Mouse (Mus musculus) CH12F3 (cell line): ENCODE data around the gene Pomt1.

Experiments used
- in situ Hi-C: fragments of 300-500 bp; cut with MboI; formaldehyde crosslinking; loops from 2 replicates; pipeline ENCODE4 v1.14.3; 2020; ENCODE audit warnings: low sequenced_read_pairs

Gene Pomt1

DNA sequence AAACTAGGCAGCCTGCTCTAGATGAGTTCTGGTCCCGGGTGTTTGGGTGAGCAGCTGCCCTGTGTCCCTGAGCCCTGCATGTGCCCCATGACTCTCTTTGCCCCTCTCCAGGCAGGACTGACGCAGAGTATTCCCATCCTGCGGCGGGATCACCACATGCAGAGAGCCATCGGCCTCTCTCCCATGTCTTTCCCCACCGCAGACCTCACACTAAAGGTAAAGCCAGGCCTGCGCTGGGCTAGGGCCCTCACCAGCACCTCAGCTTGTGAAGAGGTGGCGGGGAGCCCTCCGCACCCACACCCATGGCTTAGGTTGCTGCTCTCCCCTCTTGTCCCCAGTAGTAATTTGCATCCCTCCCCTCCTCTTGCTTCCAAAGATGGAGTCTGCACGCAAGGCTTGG is 15.4 kb upstream of the Pomt1 start:
- in situ Hi-C loops, result no loop called here

DNA sequence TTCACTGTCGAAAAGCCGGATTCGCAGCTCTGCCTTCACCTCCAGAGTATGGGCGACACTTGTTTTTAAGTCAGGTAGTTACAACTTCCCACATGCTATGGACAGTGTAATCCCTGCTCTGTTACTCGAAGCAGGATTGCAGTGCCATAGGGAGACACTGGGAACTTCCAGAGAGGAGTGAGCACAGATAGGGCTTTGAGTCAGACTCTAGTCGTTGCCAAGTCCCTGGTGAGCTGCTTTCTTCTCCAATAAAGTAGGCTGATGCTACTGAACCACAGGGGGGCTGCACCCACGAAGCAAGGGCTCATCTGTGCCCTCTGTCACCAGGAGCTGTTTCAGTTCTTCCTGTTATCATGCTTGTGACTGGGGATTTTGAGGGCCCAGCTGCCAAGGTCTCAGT is 14.8 kb upstream of the Pomt1 start:
- in situ Hi-C loops, result no loop called here

DNA sequence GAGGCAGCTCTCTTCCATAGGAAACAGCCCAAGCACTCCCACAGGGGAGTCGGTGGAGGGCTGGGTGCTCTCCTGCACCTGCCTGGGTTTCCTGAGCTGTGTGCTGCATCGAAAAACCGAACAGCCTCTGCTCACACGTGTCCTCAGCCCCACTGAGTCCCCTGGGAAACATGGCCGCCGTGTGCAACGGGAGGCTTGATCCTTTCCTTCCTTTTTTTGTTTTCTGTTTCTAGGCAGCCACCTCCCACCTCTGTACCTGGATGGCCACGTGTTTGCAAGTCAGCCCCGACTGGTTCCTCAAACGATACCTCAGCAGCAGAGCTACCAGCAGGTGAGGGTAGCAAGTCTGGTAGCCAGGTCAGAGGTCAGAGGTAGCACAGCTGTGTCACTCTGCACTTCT is 14.3 kb upstream of the Pomt1 start:
- in situ Hi-C loops, result no loop called here

DNA sequence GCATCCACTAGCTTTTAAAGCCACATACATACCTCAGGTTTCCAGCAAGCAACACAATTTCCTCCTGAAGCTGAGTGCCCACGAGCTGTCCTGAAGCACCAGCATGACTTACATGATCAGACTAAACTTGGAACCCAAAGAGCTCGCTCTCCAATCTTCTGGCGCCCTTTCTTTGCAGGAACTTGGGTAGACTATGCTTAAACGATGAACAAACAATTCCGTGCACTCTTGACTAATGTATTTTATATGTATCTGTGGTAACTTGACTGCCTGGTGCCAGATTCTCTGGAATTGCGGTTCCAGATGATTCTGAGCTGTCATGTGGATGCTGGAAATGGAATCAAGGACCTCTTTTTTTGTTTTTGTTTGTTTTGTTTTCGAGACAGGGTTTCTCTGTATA is 957 bp upstream of the Pomt1 start:
- in situ Hi-C loops, result no loop called here

DNA sequence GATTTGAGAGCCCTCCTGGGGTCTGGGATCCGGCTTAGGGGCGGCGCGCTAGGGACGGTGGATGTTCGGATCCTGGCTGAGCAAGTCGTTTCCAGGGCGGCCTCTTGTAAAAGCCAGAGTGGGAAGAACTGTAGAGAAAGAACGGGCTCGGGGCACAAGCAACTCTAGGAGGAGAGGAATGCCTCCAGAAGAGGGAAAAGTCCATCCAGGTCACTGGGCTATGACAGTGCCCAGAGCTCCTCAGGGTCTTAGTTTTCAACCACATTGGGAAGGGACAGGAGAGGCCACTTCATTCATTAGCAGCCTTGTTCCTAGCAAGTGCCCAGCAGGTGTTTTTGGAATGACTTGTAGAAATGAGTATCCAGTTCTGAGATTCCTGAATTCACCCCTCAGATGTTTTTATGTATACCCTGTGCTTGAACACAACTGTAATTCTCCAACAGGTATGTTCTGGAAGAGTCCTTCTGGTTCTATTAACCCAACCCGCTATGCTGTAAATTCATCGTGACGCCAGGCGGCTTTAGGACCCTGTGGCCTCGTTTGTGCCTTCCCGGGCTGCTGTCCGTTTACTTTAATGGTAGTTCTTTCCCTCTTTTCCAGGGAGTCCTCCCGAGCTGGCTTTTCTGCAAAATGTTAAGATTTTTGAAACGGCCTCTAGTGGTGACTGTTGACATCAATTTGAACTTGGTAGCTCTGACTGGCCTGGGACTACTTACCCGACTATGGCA is 534 bp downstream of the Pomt1 start:
- in situ Hi-C loops, result no loop called here

DNA sequence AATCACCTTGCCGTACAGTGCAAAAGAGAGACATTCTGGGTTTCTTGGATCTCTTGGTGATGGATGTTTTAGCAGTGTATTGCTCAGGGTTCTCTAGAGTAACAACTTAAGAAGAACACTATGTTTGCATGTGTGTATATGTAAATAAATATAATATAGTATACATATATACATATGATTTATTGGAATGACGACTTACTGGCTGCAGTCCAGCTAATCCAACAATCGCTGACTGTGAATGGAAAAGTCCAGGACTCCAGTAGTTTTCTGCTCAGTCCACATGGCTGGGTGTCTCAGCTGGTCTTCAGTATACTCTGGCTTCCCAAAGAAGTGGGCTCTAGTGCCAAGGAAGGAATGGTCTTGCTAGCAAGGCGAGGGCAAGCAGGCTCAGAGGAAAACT is 1.2 kb downstream of the Pomt1 start:
- in situ Hi-C loops, result no loop called here

DNA sequence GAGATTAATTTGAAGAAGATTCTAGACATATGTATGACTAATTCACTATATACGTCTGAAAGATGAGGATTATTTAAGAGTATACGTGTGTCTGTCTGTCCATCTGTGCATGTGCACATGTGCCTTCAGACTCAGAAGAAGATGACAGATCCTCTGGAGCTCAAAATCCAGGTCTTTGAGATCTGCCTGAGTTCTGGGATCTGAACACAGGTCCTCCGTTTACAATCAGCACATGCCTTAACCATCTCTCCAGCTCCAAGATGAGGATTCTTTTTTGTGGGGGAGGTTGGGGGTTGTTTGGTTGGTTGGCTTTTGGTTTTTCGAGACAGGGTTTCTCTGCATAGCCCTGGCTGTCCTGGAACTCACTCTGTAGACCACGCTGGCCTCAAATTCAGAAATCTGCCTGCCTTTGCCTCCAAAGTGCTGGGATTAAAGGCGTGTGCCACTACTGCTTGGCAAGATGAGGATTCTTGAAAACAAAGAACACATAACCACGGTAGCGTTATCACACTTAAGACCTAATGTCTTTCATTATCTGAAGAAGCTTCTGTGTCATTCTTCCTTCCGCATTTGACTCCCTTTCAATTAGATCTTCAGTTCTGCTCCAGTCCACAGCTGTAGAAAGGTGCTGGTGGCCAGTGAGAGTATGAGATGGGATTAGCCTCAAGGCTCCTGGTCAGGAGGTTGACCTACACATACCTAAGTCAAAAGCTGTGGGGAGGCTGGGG is 2.5 kb downstream of the Pomt1 start:
- in situ Hi-C loops, result no loop called here

DNA sequence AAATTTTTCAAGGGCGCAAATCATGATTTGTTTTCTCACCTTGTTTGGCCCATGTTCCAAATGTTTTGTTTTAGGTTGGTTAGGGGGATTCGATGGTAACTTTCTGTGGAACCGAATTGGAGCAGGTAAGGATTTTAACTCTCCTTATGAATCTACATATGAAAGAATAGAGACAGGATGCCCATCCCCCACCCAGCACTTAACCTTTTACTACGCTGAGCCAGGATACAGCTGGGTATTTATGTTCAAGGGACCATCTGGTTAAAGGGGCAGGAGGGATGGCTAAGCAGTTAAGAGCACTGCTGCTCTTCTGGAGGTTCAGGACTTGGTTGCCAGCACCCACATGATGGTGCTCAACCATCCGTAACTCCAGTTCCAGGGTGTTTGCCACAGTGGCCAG is 4.2 kb downstream of the Pomt1 start:
- in situ Hi-C loops, result no loop called here

DNA sequence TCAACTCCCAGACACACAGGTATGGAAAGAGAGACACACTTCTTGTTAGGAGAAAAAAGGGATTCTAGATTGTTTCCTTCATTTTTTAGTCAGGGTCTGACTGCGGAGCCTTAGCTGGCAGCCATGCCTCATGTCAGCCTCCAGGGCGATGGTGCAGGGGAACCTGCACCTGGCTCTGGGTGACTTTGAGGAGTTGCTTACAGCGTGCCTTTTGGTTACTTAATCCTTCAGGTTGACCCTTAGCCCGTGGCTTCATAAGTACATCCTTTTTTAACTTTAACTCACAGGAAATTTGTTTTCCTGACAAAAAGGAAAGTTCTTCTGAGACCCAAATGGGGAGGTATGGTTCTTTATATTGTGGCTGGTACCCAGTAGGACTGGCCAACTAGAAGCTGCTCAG is 6.6 kb downstream of the Pomt1 start:
- in situ Hi-C loops, result no loop called here

DNA sequence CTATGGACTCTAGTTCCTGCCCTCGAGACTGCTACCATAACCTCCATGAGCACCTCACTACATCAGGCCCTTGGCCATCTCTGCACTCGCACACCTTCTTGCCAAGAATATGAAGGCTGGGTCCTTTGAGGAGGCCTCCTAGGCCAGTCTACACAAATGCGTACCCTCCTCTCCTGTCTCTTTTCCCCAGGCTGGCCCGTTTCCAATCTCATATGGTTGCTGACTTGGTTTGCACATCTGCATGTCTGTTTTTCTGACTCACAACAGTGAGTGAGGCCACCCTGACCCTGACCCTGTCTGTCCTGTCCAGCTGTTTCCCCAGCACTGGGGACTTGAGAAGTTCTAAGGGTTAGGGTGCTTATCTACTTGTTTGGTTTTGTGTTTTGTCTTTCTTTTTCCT is 10.4 kb downstream of the Pomt1 start:
- in situ Hi-C loops, result no loop called here

DNA sequence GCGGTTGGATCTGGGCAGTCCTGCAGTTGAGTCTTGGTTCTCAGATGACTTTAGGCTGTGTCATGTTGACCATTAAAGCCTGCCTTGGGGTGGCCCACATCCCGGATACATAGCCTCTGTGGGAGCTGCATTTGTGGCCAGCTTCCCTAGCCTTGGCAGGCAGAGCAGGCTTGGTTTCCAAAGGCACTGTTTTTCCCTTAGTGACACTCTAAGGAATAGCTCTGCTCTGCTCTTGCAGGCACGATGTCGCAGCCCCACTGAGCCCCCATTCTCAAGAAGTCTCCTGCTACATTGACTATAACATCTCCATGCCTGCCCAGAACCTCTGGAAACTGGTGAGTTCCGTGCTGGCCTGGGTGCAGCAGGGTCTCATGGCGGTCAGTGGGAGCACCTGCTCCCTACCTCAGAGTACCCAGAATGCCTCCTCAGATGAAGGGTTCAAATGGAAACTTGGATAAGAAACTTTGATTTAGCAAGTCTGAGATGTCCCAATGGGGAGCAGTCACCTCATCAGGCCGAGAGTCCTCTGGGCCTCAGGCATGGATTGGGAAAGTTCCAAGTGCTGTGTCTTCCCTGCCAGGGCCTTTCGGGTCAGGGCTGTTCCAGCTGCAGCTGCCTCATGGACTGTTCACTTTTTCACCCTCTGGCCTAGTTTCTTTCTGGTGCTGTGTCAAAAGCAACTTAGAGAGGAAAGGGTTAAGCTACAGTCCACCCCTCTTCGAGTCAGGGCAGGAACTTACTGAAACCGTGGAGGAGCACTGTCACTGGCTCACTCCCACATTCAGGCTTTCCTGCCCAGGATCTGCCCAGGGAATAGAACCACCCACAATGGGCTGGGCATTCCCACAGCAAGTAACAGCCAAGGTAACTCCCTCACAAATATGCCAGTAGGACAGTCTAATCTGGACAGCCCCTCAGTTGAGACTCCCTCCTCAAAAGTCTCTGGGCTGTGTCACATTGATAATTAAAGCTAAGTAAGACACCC is 12.3 kb downstream of the Pomt1 start:
- in situ Hi-C loops, result no loop called here

DNA sequence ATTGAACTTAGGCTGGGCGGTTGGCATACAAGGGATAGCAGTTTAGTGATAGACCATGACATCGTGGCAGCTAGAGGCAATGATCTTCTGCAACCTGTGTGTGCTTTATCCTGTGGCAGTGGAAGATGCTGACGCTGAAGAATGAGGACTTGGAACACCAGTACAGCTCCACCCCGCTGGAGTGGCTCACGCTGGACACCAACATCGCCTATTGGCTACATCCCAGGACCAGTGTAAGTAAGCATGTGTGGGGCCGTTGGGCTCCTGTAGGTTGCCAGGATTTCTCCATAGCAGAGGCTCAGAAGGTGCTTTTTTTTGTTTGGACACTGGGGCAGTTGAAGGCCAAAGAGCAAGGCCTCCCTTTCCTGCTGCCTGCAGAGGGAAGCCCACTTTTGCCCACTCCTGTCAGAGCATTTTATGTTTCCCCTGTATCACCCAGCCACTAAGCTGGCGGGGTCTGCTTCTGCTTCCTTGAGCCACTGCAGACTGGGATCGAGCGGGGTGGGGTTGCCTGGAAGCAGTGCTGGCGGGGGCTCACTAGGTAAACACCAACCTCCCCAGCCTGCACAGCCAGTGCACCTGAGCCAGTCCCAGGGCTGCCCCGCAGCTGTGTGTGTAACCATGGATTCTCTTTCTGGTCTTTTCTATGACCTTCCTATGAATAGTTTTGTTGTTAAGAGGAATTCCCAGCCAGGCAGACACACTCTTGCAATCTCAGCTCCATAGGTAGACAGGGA is 15.6 kb downstream of the Pomt1 start:
- in situ Hi-C loops, result no loop called here

DNA sequence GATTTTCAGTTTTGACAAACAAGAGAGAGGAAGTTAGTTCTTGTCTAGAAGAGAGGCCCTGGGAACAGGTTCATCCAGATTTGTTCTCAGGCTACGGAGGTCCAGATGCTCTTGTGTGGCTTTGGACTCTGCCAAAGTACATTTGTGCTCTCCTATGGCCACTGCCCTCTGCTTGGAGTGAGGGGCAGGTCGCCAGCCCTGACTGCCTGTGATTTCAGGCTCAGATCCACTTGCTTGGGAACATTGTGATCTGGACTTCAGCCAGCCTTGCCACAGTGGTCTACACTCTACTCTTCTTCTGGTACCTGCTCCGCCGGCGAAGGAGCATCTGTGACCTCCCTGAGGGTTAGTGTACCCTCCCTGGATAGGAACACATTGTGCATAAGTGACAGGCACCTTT is 16.3 kb downstream of the Pomt1 start:
- in situ Hi-C loops, result no loop called here

DNA sequence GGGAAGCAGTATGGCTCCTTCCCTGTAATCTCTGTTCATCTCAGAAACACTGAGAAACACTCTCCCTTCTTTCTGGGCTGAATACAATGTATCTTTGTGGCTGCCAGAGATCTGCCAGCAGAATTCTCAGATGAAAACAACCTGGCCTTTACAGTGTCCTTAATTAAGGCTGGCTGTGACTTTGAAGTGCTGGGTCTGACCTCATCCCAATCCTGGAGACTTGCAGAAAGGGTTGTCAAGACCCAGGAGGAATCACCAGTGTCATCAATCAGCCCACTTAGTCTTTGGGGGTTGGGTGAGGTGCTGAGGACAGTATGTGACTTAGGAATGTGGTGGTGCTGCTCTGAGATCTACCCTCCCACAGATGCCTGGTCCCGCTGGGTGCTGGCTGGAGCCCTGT is 17.0 kb downstream of the Pomt1 start:
- in situ Hi-C loops, result no loop called here

DNA sequence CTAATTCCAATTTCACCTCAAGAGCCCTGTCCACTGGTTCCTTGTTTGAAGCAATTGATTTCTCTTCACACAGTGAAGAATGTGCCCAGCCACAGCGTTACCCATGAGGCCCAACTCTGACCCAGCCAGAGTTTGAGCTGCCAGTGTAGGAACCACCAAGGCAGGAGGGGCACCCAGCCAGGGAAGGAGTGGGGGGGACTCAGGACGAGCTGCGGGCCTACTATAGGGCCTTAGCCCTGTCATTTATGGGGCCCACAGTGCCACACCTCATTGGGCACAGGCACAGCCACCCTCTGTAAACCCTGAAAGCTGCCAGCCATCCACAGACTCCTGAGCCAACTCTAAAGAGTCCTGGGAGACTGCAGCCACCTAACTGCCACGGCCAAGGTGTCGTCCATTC is 18.2 kb downstream of the Pomt1 start:
- in situ Hi-C loops, result no loop called here

DNA sequence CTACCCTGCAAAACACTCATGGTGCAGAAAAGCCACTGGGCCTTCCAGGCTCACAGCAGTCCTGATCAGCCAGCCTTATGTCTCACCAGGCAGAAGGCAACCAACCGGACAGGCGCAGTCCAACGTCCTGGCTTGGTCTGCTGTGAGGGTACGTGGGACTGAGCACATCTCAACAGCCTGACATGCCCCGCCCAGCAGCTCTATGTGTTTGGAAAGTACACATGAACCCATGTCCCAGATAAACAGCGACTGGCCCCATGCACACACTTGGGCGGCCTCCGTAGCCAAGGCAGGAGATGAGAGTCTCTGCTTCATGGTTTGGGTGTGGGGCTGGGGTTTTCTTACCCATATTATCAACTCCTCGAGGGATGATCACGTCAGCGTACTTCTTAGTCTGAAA is 19.9 kb downstream of the Pomt1 start:
- in situ Hi-C loops, result no loop called here

DNA sequence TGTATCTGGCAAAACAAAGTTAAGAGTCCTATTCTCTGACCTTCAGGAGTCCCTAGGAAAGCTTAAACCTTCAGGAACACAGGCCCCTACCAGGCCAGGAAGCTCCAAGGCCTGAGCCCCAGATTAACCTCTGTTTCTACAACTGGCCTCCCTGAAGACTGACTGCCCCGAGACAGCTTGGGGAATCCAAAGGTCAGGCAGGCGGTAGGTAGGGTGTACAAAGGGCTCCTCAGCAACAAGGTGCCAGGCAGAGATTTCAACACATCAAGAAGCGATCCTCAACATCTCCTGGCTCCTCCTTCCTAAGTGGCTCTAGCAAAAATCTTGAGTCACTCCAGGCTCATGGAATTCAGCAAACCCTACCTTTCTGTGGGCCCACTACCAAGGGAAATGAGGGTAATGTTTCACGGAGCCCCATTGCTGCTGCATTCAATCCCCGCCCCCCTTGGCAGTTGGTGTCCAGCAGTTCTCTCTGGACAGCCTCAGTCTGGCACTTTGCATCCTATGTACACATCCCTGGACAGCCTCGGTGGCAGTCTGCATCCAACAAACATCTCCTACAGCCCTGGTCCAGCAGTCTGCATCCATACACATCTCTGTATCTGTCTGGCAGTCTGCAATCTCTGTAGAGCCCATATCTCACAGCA is 22.6 kb downstream of the Pomt1 start:
- in situ Hi-C loops, result no loop called here

DNA sequence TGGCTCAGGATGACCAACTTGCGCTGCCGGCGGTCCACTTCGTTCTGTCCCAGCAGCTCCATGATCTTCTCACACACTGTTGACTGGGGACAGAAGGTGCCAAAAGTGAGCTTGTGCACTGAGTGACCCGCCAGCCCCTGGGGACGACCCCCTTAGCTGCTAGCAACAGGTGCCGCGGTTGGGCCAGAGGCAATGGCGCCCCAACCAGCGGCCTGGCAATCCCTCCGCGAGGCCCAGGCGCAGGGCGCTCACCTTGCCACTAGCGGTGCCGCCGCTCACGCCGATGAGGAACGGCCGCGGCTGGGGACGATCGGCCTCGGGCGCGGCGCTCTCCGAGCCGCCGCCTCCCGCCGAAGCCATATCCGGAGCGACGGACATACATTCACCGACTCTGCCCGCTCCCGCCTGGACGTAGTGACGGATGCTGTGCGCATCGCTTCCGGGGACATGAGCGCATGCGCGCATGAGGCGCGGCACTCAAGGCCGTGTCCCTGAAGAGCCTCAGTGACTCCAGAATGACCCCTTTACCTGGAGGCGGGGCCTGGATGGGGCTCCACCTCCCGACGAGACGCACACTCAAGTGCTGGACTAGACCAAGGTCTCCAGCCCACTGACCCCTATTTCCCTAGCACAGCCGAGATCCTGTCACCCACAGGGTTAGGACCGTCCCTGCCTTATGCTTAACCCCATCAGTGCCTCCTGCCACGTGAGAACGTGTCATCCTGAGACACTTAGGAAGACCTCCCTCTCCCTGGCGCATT is 23.4 kb downstream of the Pomt1 start, which contains the start of gene Uck1:
Gene Uck1, minus strand, starts transcription at position 503 of the 761 bp plus-strand sequence.
- in situ Hi-C loops, result no loop called here

DNA sequence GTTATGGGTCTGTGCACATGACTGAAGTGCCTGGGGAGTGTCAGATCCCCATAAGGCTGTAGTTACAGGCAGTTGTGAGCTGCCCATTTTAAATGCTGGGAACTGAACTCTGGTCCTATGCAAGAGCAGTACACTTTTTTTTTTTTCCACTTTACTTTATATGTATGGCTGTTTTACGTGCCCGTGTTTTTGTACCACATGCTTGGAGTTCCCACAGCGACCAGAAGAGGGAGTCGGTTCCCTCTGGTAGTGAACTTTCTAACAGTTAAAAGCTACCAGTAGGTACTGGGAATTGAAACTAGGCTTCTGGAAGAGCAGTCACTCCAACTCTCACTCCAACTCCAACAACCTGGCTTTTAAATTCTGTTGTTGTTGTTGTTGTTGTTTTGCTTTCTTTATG is 24.2 kb downstream of the Pomt1 start:
- in situ Hi-C loops, result no loop called here

DNA sequence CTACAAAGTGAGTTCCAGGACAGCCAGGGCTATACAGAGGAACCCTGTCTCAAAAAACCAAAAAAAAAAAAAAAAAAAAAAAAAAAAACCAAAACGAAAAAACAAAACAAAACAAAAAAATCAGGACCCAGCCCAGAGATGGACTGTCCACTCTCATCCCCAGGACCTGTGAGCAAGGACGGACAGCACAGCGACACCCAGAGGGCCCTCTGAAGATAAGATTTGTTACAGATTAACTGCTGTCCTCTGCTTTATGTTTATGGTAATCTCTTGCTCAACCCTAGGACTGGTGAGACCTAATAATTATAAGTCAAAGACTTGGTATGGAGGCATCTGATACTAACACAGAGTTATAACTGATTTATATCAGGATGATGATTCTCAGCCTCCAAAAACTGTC is 39.4 kb downstream of the Pomt1 start:
- in situ Hi-C loops, result no loop called here
